Mouse (Mus musculus): Measurements from ENCODE around the gene Mylk. TPM values are rescaled to one million over a fixed set of nuclear protein-coding genes. Genes with fewer than 3 reads are reported as not detected.
"Not testable (repeated sequence)": the region's sequence is repeated elsewhere in the genome, so short reads cannot be mapped to it uniquely, and the experiment has no call there.

Mylk gene
- total RNA-seq, 2 experiments from 2014 or later, result 32.0 to 34.4 TPM

GRCm38 (mm10) chr16:34770127-34770526 lies 25.1 kb downstream of the Mylk start:
- no peak for DNase-seq

GRCm38 (mm10) chr16:34772445-34773032 lies 27.5 kb downstream of the Mylk start:
- no peak for DNase-seq

GRCm38 (mm10) chr16:34782442-34782841 lies 37.4 kb downstream of the Mylk start:
- no peak for DNase-seq

GRCm38 (mm10) chr16:34783536-34783935 lies 38.5 kb downstream of the Mylk start:
- DNase-seq, result no peak

- DNase-seq, result no peak
Observed at GRCm38 (mm10) chr16:34784675-34785074, 39.7 kb downstream of the Mylk start.

GRCm38 (mm10) chr16:34792555-34792954 lies 47.5 kb downstream of the Mylk start:
- DNase-seq, result no peak

- no peak for DNase-seq
Observed at GRCm38 (mm10) chr16:34793000-34793399, 48.0 kb downstream of the Mylk start.

- DNase-seq, result no peak
Observed at GRCm38 (mm10) chr16:34801222-34801621, 56.2 kb downstream of the Mylk start.

- no peak for DNase-seq
Observed at GRCm38 (mm10) chr16:34804286-34805010, 59.4 kb downstream of the Mylk start.

GRCm38 (mm10) chr16:34806883-34807767 lies 62.1 kb downstream of the Mylk start:
- DNase-seq, result peak; percentile 48

GRCm38 (mm10) chr16:34807768-34808275 lies 62.8 kb downstream of the Mylk start:
- no peak for DNase-seq

- no peak for DNase-seq
Observed at GRCm38 (mm10) chr16:34812165-34812564, 67.2 kb downstream of the Mylk start.

- not testable (repeated sequence) for DNase-seq
Observed at GRCm38 (mm10) chr16:34813161-34813560, 68.2 kb downstream of the Mylk start.

GRCm38 (mm10) chr16:34813570-34813969 lies 68.6 kb downstream of the Mylk start:
- DNase-seq, result no peak

GRCm38 (mm10) chr16:34814612-34815011 lies 69.6 kb downstream of the Mylk start:
- no peak for DNase-seq

- no peak for DNase-seq
Observed at GRCm38 (mm10) chr16:34816548-34816947, 71.5 kb downstream of the Mylk start.

- no peak for DNase-seq
Observed at GRCm38 (mm10) chr16:34825111-34825744, 80.2 kb downstream of the Mylk start.

- DNase-seq, result no peak
Observed at GRCm38 (mm10) chr16:34834477-34834876, 89.5 kb downstream of the Mylk start.

- no peak for DNase-seq
Observed at GRCm38 (mm10) chr16:34839004-34839703, 94.1 kb downstream of the Mylk start.

GRCm38 (mm10) chr16:34839704-34840331 lies 94.8 kb downstream of the Mylk start:
- no peak for DNase-seq

GRCm38 (mm10) chr16:34844783-34845182 lies 99.8 kb downstream of the Mylk start:
- DNase-seq, result no peak
